Mouse (Mus musculus) G1E (cell line): ENCODE measurements around the gene Cacna1c.

Experiments used
- CTCF ChIP-seq: IDR thresholded peaks from 2 replicates; pipeline ENCODE4 v1.5.1; 2012; ENCODE audit warnings: low read depth, low read length, inconsistent platforms, mixed read lengths
- GATA1 ChIP-seq: IDR thresholded peaks from 2 replicates; pipeline ENCODE4 v1.6.1; 2012; ENCODE audit warnings: borderline replicate concordance, low read length, inconsistent platforms, mixed read lengths
- POLR2AphosphoS5 ChIP-seq: IDR thresholded peaks from 2 replicates; pipeline ENCODE4 v1.6.1; 2012; ENCODE audit warnings: low read depth, low read length, inconsistent platforms; ENCODE audit not compliant: insufficient replicate concordance
- TAL1 ChIP-seq: conservative IDR thresholded peaks from 2 replicates; pipeline ENCODE4 v1.6.1; 2012; ENCODE audit warnings: low read depth, low read length, inconsistent platforms, mixed read lengths

GRCm38 (mm10) chr6:118935520-118936415 is 260.4 kb downstream of the Cacna1c start:
- no peak for TF ChIP-seq CTCF
- no peak for TF ChIP-seq GATA1
- TF ChIP-seq TAL1 = no peak
- no peak for TF ChIP-seq POLR2AphosphoS5
